Mouse (Mus musculus) heart, postnatal 0 days (tissue): Measurements from ENCODE around the gene C2cd4d. TPM values are rescaled to one million over a fixed set of nuclear protein-coding genes. Genes with fewer than 3 reads are reported as not detected.

Experiments
- ATAC-seq: fragments of 200-750 bp; cut with Nextera tagmentation; 2 replicates; pipeline ENCODE4 v1.8.0; 2017; ENCODE audit warnings: low read depth, moderate number of reproducible peaks, moderate library complexity; ENCODE audit not compliant: insufficient read depth
- DNase-seq: peaks from one replicate; pipeline ENCODE4 v3.0.0-alpha.2; 2016; ENCODE audit warnings: low spot score
- H3K27ac ChIP-seq: fragments of 300-500 bp; sonication (generic); 2 replicates; pipeline ENCODE4 v1.5.1; 2014; ENCODE audit warnings: low read depth, mild to moderate bottlenecking
- H3K27me3 ChIP-seq: fragments of 300-500 bp; sonication (generic); 2 replicates; pipeline ENCODE4 v1.6.1; 2014; ENCODE audit warnings: low read length, mixed read lengths; ENCODE audit not compliant: control insufficient read depth, insufficient read depth
- H3K36me3 ChIP-seq: fragments of 300-500 bp; sonication (generic); replicated peaks from 2 replicates; pipeline ENCODE4 v1.6.1; 2014; ENCODE audit warnings: low read length, mixed read lengths; ENCODE audit not compliant: control insufficient read depth, insufficient read depth
- H3K4me1 ChIP-seq: fragments of 300-500 bp; sonication (generic); 2 replicates; pipeline ENCODE4 v1.6.1; 2014; ENCODE audit warnings: antibody characterized with exemption; ENCODE audit not compliant: control insufficient read depth, insufficient read depth
- H3K4me2 ChIP-seq: fragments of 300-500 bp; sonication (generic); 2 replicates; pipeline ENCODE4 v1.6.1; 2014; ENCODE audit warnings: low read depth, mild to moderate bottlenecking, low read length, moderate library complexity
- H3K4me3 ChIP-seq: fragments of 300-500 bp; sonication (generic); 2 replicates; pipeline ENCODE4 v1.5.1; 2014; ENCODE audit warnings: low read depth, low read length
- H3K9ac ChIP-seq: fragments of 300-500 bp; sonication (generic); replicated peaks from 2 replicates; pipeline ENCODE4 v1.6.1; 2014; ENCODE audit warnings: low read depth, low read length, mixed read lengths
- H3K9me3 ChIP-seq: fragments of 300-500 bp; sonication (generic); replicated peaks from 2 replicates; pipeline ENCODE4 v1.6.1; 2016; ENCODE audit warnings: low read length; ENCODE audit not compliant: control insufficient read depth
- CTCF ChIP-seq: IDR thresholded peaks from 2 replicates; pipeline ENCODE4 v1.5.1; 2016; ENCODE audit warnings: antibody characterized with exemption, control low read depth, low read depth
- EP300 ChIP-seq: IDR thresholded peaks from 2 replicates; pipeline ENCODE4 v1.6.1; 2016; ENCODE audit warnings: antibody characterized with exemption, low read depth
- WGBS: fragments of 180-500 bp; shearing (Covaris S2); extraction: QIAGEN DNeasy Blood & Tissue Kit; methylation state at CpG from one replicate; pipeline ENCODE4 v1.1.7; 2014; 5-methylcytosine and 5-hydroxymethylcytosine counted together
- polyA plus RNA-seq: library from polyadenylated mRNA; unstranded; fragments of >200 nt; fragmentation: Nextera tagmentation; extraction: Ambion mirVana; gene quantifications from 2 replicates; pipeline ENCODE4 v1.2.1, GENCODE M21; 2015
- total RNA-seq: library from RNA; depleted of rRNA; stranded (reverse); fragments of >200 nt; gene quantifications from 2 replicates; pipeline ENCODE4 v1.2.3, GENCODE M21; 2014; ENCODE audit warnings: low replicate concordance

C2cd4d gene
- total and polyA plus RNA-seq, 2 experiments from 2014 or later, result 0.15 TPM; not detected in 1

- no peaks in the 10 kb centered on the region for H3K36me3 ChIP-seq
- no peak overlapping the region for H3K27ac ChIP-seq
- 43% methylated on average over 5 of the region's 5 CpGs for WGBS
- peaks cover 4% of the 10 kb centered on the region; the same call in 1 of the 2 replicates for H3K4me1 ChIP-seq
- TF ChIP-seq EP300 (no peak), CTCF (no peak)
- no peak overlapping the region for H3K4me2 ChIP-seq
- H3K9ac ChIP-seq, result no peak overlapping the region
- H3K27me3 ChIP-seq, result peaks cover 62% of the 10 kb centered on the region
- DNase-seq, result no peak
- ATAC-seq, result no peak
- H3K4me3 ChIP-seq, result no peak overlapping the region
- no peaks in the 10 kb centered on the region for H3K9me3 ChIP-seq
Observed at GRCm38 (mm10) chr3:94399663-94400310, 37.5 kb downstream of the C2cd4d start.

GRCm38 (mm10) chr3:94402451-94402850 is 40.2 kb downstream of the C2cd4d start:
- TF ChIP-seq CTCF, result no peak
- TF ChIP-seq EP300, result no peak
- H3K4me1 ChIP-seq, result peaks cover 11% of the 10 kb centered on the region; the same call in 1 of the 2 replicates
- H3K4me3 ChIP-seq, result no peak overlapping the region
- DNase-seq (no peak), ATAC-seq (no peak)
- no peak overlapping the region for H3K27ac ChIP-seq
- H3K36me3 ChIP-seq, result no peaks in the 10 kb centered on the region
- peaks cover 57% of the 10 kb centered on the region for H3K27me3 ChIP-seq
- 43% methylated on average over 8 of the region's 8 CpGs for WGBS
- H3K9me3 ChIP-seq, result no peaks in the 10 kb centered on the region
- no peak overlapping the region for H3K9ac ChIP-seq
- no peak overlapping the region for H3K4me2 ChIP-seq

GRCm38 (mm10) chr3:94404366-94405054 is 42.3 kb downstream of the C2cd4d start:
- DNase-seq, result no peak
- peaks cover 39% of the 10 kb centered on the region for H3K27me3 ChIP-seq
- H3K4me3 ChIP-seq, result no peak overlapping the region

GRCm38 (mm10) chr3:94405561-94405960 is 43.3 kb downstream of the C2cd4d start:
- Histone ChIP-seq H3K36me3 (no peaks in the 10 kb centered on the region), H3K27me3 (peaks cover 29% of the 10 kb centered on the region), H3K4me1 (peaks cover 8% of the 10 kb centered on the region; the same call in 1 of the 2 replicates), H3K4me2 (no peak overlapping the region), H3K9me3 (no peaks in the 10 kb centered on the region), H3K4me3 (no peak overlapping the region), H3K27ac (no peak overlapping the region), H3K9ac (no peak overlapping the region)
- WGBS, result 33% methylated on average over 4 of the region's 4 CpGs
- ATAC-seq (no peak), DNase-seq (no peak)
- TF ChIP-seq EP300, result no peak
- no peak for TF ChIP-seq CTCF

More at GRCm38 (mm10) chr3:94404366-94405054, 42.3 kb downstream of the C2cd4d start:
- Histone ChIP-seq H3K9me3 (no peaks in the 10 kb centered on the region), H3K4me2 (no peak overlapping the region), H3K4me1 (peaks cover 8% of the 10 kb centered on the region; the same call in 1 of the 2 replicates), H3K27ac (no peak overlapping the region), H3K36me3 (no peaks in the 10 kb centered on the region), H3K9ac (no peak overlapping the region)
- ATAC-seq, result no peak
- WGBS, result 22% methylated on average over 7 of the region's 7 CpGs
- TF ChIP-seq CTCF (no peak), EP300 (no peak)

GRCm38 (mm10) chr3:94412530-94412929 is 50.3 kb downstream of the C2cd4d start:
- WGBS, result 10% methylated on average over 25 of the region's 25 CpGs

More at GRCm38 (mm10) chr3:94412530-94412929, 50.3 kb downstream of the C2cd4d start:
- DNase-seq, result no peak
- H3K9ac ChIP-seq, result peak overlapping the region; percentile 15; the same call in 1 of the 2 replicates
- H3K27ac ChIP-seq, result no peak overlapping the region
- no peaks in the 10 kb centered on the region for H3K9me3 ChIP-seq
- H3K4me2 ChIP-seq, result peak overlapping the region; percentile 66
- no peaks in the 10 kb centered on the region for H3K27me3 ChIP-seq
- no peaks in the 10 kb centered on the region for H3K36me3 ChIP-seq
- H3K4me3 ChIP-seq, result peak overlapping the region; percentile 42
- peaks cover 9% of the 10 kb centered on the region for H3K4me1 ChIP-seq
- TF ChIP-seq EP300 (no peak), CTCF (no peak)
- peak; percentile 12; the same call in 1 of the 2 replicates for ATAC-seq
